Mouse (Mus musculus): ENCODE data around the gene Zmynd8. TPM values are rescaled to one million over a fixed set of nuclear protein-coding genes. Genes with fewer than 3 reads are reported as not detected.
A peak's percentile ranks its signal among the peaks of the same experiment; 100 is the strongest.

Gene Zmynd8
- polyA plus RNA-seq, 1 experiment = 17.9 TPM

DNA sequence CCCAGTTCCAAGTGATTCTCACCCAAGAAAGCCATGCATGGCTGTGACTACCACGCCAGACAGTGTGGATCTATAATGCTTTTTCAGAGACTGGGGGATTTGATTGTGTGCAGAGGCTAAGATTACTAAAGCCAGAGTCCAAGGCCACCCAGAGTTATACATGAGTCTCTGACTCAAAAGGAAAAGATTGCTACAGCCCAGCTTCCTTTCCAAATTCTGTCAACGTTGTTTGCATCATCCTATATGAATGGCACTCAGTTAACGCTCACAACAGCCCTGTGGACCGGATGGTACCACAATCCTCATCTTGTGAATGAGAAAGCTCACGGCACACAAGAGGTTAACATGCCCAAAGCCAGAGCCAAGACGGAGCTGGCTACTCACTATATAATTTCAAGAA is 48.0 kb downstream of the Zmynd8 start:
- Histone ChIP-seq H3K27ac (replicated peaks; ENCODE audit: low read depth, low read length) (no peak overlapping the region), H3K4me1 (ENCODE audit: control insufficient read depth, insufficient read depth, insufficient read length, low read length) (peaks cover 35% of the 10 kb centered on the region), H3K4me3 (ENCODE audit: insufficient read depth, low read depth, low read length) (no peak overlapping the region)

GRCm38 (mm10) chr2:165849129-165849528 is 49.7 kb downstream of the Zmynd8 start:
- H3K4me1 ChIP-seq (ENCODE audit: control insufficient read depth, insufficient read depth, insufficient read length, low read length) = peaks cover 30% of the 10 kb centered on the region
- peak overlapping the region; percentile 29 for H3K27ac ChIP-seq (replicated peaks; ENCODE audit: low read depth, low read length)

GRCm38 (mm10) chr2:165846787-165847186 is 52.0 kb downstream of the Zmynd8 start:
- Histone ChIP-seq H3K4me3 (ENCODE audit: insufficient read depth, low read depth, low read length) (no peak overlapping the region), H3K4me1 (ENCODE audit: control insufficient read depth, insufficient read depth, insufficient read length, low read length) (peaks cover 25% of the 10 kb centered on the region), H3K27ac (replicated peaks; ENCODE audit: low read depth, low read length) (no peak overlapping the region; the same call in 1 of the 2 replicates)

More at GRCm38 (mm10) chr2:165849129-165849528, 49.7 kb downstream of the Zmynd8 start:
- H3K4me3 ChIP-seq (ENCODE audit: insufficient read depth, low read depth, low read length) = no peak overlapping the region

GRCm38 (mm10) chr2:165845490-165845889 is 53.3 kb downstream of the Zmynd8 start:
- Histone ChIP-seq H3K27ac (replicated peaks; ENCODE audit: low read depth, low read length) (no peak overlapping the region; the same call in 1 of the 2 replicates), H3K4me1 (ENCODE audit: control insufficient read depth, insufficient read depth, insufficient read length, low read length) (peaks cover 29% of the 10 kb centered on the region), H3K4me3 (ENCODE audit: insufficient read depth, low read depth, low read length) (no peak overlapping the region)

DNA sequence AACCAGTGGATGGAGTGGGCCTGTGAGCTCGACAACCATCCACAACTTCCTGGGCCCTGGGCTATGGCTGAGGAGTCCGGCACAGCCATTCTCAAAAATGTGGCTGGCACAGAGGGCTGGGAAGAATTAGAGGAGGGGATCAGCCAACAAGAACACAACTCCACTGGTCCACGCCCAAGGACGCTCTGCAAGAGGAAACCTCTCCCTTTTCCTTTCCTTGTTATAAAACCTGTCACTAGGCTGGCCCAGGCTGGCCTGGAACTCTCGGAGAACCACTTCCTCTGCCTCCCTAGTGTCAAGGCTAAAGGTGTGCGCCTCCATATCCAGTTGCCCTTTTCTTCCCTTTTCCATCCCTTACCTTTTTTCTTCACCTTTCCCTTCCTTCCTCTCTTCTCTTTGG is 55.5 kb downstream of the Zmynd8 start:
- peaks cover 23% of the 10 kb centered on the region for H3K4me1 ChIP-seq (ENCODE audit: control insufficient read depth, insufficient read depth, insufficient read length, low read length)
- H3K4me3 ChIP-seq (ENCODE audit: insufficient read depth, low read depth, low read length) = no peak overlapping the region
- peak overlapping the region; percentile 35 for H3K27ac ChIP-seq (replicated peaks; ENCODE audit: low read depth, low read length)

- H3K4me3 ChIP-seq (ENCODE audit: insufficient read depth, low read depth, low read length) = no peak overlapping the region
- 0 out of 2 replicates have a peak overlapping the region, but pooled peaks have one; percentile 6 for H3K27ac ChIP-seq (replicated peaks; ENCODE audit: low read depth, low read length)
- H3K4me1 ChIP-seq (ENCODE audit: control insufficient read depth, insufficient read depth, insufficient read length, low read length) = peaks cover 23% of the 10 kb centered on the region
Measured at GRCm38 (mm10) chr2:165842241-165842640, 56.6 kb downstream of the Zmynd8 start.

DNA sequence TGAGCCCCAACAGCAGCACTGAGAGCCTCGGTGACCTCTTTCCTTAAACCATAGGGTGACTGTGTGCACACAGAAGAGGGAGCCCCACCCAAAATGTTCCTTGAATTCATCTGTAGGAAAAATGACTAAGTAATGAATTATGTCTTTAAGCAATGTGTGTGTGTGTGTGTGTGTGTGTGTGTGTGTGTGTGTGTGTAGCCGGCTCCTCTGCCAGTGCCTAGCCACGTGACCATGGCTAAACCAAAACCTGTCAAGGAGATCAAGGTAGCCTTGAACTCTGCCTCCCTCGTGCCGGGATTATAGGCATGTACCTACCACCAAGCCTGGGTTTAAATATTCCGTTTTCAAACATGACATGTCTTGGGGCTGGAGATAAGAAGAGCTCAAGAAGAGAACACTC is 57.0 kb downstream of the Zmynd8 start:
- Histone ChIP-seq H3K4me1 (ENCODE audit: control insufficient read depth, insufficient read depth, insufficient read length, low read length) (peaks cover 21% of the 10 kb centered on the region), H3K27ac (replicated peaks; ENCODE audit: low read depth, low read length) (peak overlapping the region; percentile 6; the same call in 1 of the 2 replicates), H3K4me3 (ENCODE audit: insufficient read depth, low read depth, low read length) (no peak overlapping the region)

DNA sequence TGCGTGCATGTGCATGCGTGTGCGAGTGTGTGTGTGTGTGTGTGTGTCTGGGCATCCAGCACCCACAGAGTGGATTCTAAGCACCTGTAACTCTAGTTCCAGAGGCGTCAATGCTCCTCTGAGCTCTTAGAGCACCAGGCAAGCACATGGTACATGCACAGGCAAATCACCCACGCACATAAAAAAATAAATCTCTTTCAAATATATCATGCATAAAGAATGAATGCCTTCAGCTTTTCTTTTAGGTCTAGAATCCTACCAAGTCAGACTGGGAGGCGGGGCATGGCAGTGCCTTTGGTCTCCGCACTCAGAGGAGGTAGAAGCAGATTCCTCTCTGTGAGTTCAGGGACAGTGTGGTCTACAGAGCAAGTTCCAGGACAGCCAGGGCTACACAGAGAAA is 58.0 kb downstream of the Zmynd8 start:
- Histone ChIP-seq H3K27ac (replicated peaks; ENCODE audit: low read depth, low read length) (no peak overlapping the region), H3K4me3 (ENCODE audit: insufficient read depth, low read depth, low read length) (no peak overlapping the region)

DNA sequence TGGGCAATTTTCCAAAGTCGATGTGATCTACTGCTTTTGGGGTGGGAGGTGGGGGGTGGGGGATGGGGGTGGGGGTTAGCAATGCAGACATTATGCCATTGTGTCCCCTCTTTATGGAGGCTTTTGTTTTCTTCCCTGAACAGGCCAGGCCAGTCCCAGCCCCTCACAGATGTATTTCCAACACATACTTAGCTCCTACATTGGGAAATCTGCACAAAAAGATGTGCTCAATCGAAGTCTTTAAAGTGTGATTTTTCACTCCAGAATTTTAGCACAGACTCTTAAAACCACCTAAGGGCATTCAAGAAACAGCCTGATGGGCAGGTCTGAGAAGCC is 59.5 kb downstream of the Zmynd8 start:
- H3K4me1 ChIP-seq (ENCODE audit: control insufficient read depth, insufficient read depth, insufficient read length, low read length) = peaks cover 11% of the 10 kb centered on the region
- H3K27ac ChIP-seq (replicated peaks; ENCODE audit: low read depth, low read length) = no peak overlapping the region
- no peak overlapping the region for H3K4me3 ChIP-seq (ENCODE audit: insufficient read depth, low read depth, low read length)

More for the DNA sequence above, 58.0 kb downstream of the Zmynd8 start:
- peaks cover 14% of the 10 kb centered on the region for H3K4me1 ChIP-seq (ENCODE audit: control insufficient read depth, insufficient read depth, insufficient read length, low read length)

DNA sequence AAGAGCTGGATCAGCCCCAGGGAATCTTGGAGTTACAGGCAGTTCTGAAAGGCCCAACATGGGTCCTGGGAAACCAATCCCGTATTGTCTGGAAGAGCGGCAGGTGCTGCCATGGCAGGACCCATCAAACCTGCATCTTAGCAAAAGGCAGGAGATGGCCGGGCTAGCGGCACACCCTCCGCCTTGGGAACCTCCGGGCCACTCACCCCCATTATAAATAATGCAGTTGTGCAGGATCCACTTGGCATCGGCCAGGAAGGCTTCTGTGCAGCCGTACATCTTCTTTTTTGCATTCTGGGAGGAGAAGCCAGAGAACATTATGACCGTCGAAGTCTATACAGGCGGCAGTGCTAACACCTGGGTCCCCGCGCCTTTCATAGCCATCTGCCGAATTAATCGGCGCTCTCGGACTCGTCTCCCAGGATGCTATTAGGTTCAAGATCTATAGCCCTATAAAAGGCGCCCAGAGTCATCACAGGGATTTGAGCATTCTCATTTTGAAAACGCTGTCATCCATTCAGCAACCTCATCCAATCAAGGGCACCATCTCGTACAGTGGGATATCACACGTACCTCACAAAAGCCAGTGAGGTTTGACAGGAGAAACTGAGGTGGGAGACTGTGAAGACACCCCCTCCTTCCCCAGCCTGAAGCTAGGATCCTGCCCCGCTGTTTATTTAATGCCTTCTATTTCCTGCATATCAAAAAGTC is 60.1 kb downstream of the Zmynd8 start:
- peaks cover 11% of the 10 kb centered on the region for H3K4me1 ChIP-seq (ENCODE audit: control insufficient read depth, insufficient read depth, insufficient read length, low read length)
- H3K27ac ChIP-seq (replicated peaks; ENCODE audit: low read depth, low read length) = no peak overlapping the region

DNA sequence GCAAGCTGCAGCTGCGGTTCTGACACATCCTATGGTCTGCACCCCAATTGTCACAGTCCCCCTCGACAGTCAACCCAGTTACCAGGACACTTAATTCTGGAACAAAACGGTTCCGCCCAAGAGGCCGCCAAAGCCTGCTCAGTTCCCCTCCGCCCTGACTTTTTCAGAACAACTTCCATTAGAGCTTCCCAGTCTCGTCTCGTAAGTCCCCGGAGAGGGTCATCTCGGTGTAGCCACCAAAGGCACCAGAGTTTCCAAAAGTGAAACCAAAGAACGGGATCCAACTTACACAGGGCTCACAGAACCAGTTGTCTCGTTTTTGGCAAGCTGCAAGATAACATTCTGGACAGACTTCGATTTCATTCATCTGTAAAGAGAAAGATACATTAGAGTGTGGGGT is 64.2 kb downstream of the Zmynd8 start:
- H3K4me1 ChIP-seq (ENCODE audit: control insufficient read depth, insufficient read depth, insufficient read length, low read length) = peaks cover 3% of the 10 kb centered on the region; the same call in 1 of the 2 replicates
- peak overlapping the region; percentile 18; the same call in 1 of the 2 replicates for H3K27ac ChIP-seq (replicated peaks; ENCODE audit: low read depth, low read length)
- no peak overlapping the region for H3K4me3 ChIP-seq (ENCODE audit: insufficient read depth, low read depth, low read length)

More for the DNA sequence above, 60.1 kb downstream of the Zmynd8 start:
- H3K4me3 ChIP-seq (ENCODE audit: insufficient read depth, low read depth, low read length) = no peak overlapping the region

- Histone ChIP-seq H3K27ac (replicated peaks; ENCODE audit: low read depth, low read length) (no peak overlapping the region), H3K4me1 (ENCODE audit: control insufficient read depth, insufficient read depth, insufficient read length, low read length) (peaks cover 3% of the 10 kb centered on the region; the same call in 1 of the 2 replicates), H3K4me3 (ENCODE audit: insufficient read depth, low read depth, low read length) (no peak overlapping the region)
Measured at GRCm38 (mm10) chr2:165833468-165833867, 65.3 kb downstream of the Zmynd8 start.

GRCm38 (mm10) chr2:165832720-165833119 is 66.1 kb downstream of the Zmynd8 start:
- Histone ChIP-seq H3K4me1 (ENCODE audit: control insufficient read depth, insufficient read depth, insufficient read length, low read length) (peaks cover 3% of the 10 kb centered on the region; the same call in 1 of the 2 replicates), H3K27ac (replicated peaks; ENCODE audit: low read depth, low read length) (peak overlapping the region; percentile 6; the same call in 1 of the 2 replicates), H3K4me3 (ENCODE audit: insufficient read depth, low read depth, low read length) (no peak overlapping the region)

DNA sequence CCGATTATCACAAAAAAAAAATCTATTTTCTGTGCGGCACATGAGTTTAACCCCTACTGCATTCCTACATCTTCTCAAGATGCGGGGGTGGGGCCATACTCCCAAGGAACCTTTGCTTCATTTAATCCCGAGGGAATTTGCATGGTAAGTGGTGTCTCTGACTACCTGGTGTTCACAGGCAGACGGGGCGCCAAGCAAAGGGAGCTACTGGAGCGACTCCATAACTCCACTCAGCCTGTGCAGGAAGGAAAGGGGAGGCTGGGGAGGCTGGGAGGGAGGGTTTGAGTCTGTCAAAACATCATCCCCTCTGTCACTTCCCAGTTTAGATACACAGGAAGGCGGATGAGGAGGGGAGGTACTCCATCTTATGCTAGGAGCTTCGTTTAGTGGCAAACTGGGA is 66.5 kb downstream of the Zmynd8 start:
- H3K4me3 ChIP-seq (ENCODE audit: insufficient read depth, low read depth, low read length) = no peak overlapping the region
- peaks cover 3% of the 10 kb centered on the region; the same call in 1 of the 2 replicates for H3K4me1 ChIP-seq (ENCODE audit: control insufficient read depth, insufficient read depth, insufficient read length, low read length)
- 0 out of 2 replicates have a peak overlapping the region, but pooled peaks have one; percentile 6 for H3K27ac ChIP-seq (replicated peaks; ENCODE audit: low read depth, low read length)

- Histone ChIP-seq H3K4me1 (ENCODE audit: control insufficient read depth, insufficient read depth, insufficient read length, low read length) (peaks cover 3% of the 10 kb centered on the region; the same call in 1 of the 2 replicates), H3K4me3 (ENCODE audit: insufficient read depth, low read depth, low read length) (no peak overlapping the region), H3K27ac (replicated peaks; ENCODE audit: low read depth, low read length) (0 out of 2 replicates have a peak overlapping the region, but pooled peaks have one; percentile 18)
Measured at GRCm38 (mm10) chr2:165831637-165832289, 67.1 kb downstream of the Zmynd8 start.

Measured in brown adipose tissue, adult 24 weeks (tissue).